Mouse (Mus musculus) heart, postnatal 0 days (tissue): ENCODE measurements around the gene Mfrp.

Experiments used
- CTCF ChIP-seq: IDR thresholded peaks from 2 replicates; pipeline ENCODE4 v1.5.1; 2016; ENCODE audit warnings: antibody characterized with exemption, control low read depth, low read depth
- EP300 ChIP-seq: IDR thresholded peaks from 2 replicates; pipeline ENCODE4 v1.6.1; 2016; ENCODE audit warnings: antibody characterized with exemption, low read depth

DNA sequence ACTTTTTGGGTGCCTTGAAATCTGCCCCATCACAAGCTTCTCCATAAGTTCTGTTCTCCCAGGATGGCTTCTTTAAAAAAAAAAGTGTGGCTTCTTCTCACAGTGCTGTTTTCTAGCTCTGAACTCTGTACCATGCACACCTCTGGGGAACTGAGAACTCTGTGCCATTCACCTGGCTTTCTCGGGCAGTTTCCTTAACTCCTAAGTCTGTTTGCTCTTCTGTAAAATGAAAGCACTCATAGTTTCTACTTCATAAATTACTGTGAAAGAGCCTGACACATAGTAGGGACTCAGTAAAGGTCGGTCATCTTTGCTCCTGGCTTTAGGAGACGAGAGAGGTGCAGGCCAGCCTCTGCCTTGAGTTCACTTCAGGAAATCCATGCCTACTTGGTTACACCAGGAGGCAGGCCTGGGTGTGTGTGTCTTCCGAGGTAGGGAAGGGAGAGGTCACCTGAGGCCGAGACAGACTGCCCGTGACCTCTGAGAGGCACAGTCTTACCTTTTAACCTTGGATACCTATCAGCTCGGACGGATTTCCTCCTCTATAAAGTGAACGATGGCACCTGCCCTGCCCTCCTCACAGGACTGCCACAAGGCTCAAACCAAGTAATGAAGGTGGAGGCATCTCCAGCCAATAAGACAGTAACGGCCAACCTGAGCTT lies 23.3 kb upstream of the Mfrp start:
- TF ChIP-seq CTCF (no peak), EP300 (no peak)
